8 mouse cellular contexts compared by ENCODE assay signal in genomic region chr19:56548230-56549032, GRCm38 (mm10). TPM values are rescaled to one million over a fixed set of nuclear protein-coding genes. Genes with fewer than 3 reads are reported as not detected.
DNase-seq lines count a peak whose midpoint lies in the region; ATAC-seq lines count a peak whose summit lies in the region.

TSS of gene Nhlrc2 (plus strand) at chr19:56548261.

- no peaks in the 10 kb centered on the region for H3K4me1 ChIP-seq in embryonic facial prominence, embryonic 11.5 days (ENCODE audit: control insufficient read depth, insufficient read depth, low read length)
- peaks cover 10% of the 10 kb centered on the region for H3K4me1 ChIP-seq in intestine, embryonic 16.5 days (ENCODE audit: control insufficient read depth, insufficient read depth, low read length)
- peaks cover 20% of the 10 kb centered on the region for H3K4me1 ChIP-seq in limb, embryonic 10.5 days
- H3K4me1 ChIP-seq in midbrain, embryonic 12.5 days, result peaks cover 15% of the 10 kb centered on the region

- DNase-seq in left cerebral cortex, adult 18-20 months (ENCODE audit: low spot score in 2 of 2), result peak; percentile 68 to 74
- no peak for DNase-seq in left cerebral cortex, adult 11 months (ENCODE audit: low spot score)
- DNase-seq in embryonic facial prominence, embryonic 11.5 days (ENCODE audit: low spot score), result peak; percentile 89
- peak; percentile 44 for DNase-seq in gonadal fat pad, adult 2 months (ENCODE audit: low read depth)
- peak; percentile 91 for DNase-seq in limb, embryonic 10.5 days (ENCODE audit: low spot score)
- peak; percentile 81 for DNase-seq in skeletal muscle tissue, adult 2 months (ENCODE audit: low read depth, low spot score)

- H3K4me3 ChIP-seq in embryonic facial prominence, embryonic 11.5 days (ENCODE audit: low read depth, low read length), result peak within 1 kb of the TSS; percentile 94
- H3K4me3 ChIP-seq in intestine, embryonic 16.5 days (ENCODE audit: low read length), result peak within 1 kb of the TSS; percentile 95
- peak within 1 kb of the TSS; percentile 95 for H3K4me3 ChIP-seq in limb, embryonic 10.5 days
- H3K4me3 ChIP-seq in midbrain, embryonic 12.5 days, result peak within 1 kb of the TSS; percentile 93

- peaks cover 4% of the 10 kb centered on the region; the same call in 1 of the 2 replicates for H3K36me3 ChIP-seq in embryonic facial prominence, embryonic 11.5 days (replicated peaks; ENCODE audit: control insufficient read depth, insufficient read depth, low read depth, low read length)
- H3K36me3 ChIP-seq in intestine, embryonic 16.5 days (ENCODE audit: control insufficient read depth, insufficient read depth, low read length), result peaks cover 9% of the 10 kb centered on the region
- H3K36me3 ChIP-seq in limb, embryonic 10.5 days, result peaks cover 38% of the 10 kb centered on the region
- peaks cover 34% of the 10 kb centered on the region for H3K36me3 ChIP-seq in midbrain, embryonic 12.5 days

- H3K9ac ChIP-seq in embryonic facial prominence, embryonic 11.5 days (replicated peaks; ENCODE audit: low read length), result peak within 1 kb of the TSS; percentile 95
- peak within 1 kb of the TSS; percentile 99 for H3K9ac ChIP-seq in intestine, embryonic 16.5 days (ENCODE audit: low read depth, low read length)
- H3K9ac ChIP-seq in midbrain, embryonic 12.5 days (replicated peaks), result peak within 1 kb of the TSS; percentile 95

- no peaks in the 10 kb centered on the region for H3K27me3 ChIP-seq in embryonic facial prominence, embryonic 11.5 days (ENCODE audit: control insufficient read depth, insufficient read depth, low read length)
- no peaks in the 10 kb centered on the region for H3K27me3 ChIP-seq in intestine, embryonic 16.5 days (replicated peaks; ENCODE audit: control insufficient read depth, insufficient read depth, low read length)
- no peaks in the 10 kb centered on the region for H3K27me3 ChIP-seq in limb, embryonic 10.5 days (ENCODE audit: low read depth, poor library complexity, severe bottlenecking)
- no peaks in the 10 kb centered on the region for H3K27me3 ChIP-seq in midbrain, embryonic 12.5 days

- H3K27ac ChIP-seq in embryonic facial prominence, embryonic 11.5 days (replicated peaks; ENCODE audit: low read depth, low read length), result peak within 1 kb of the TSS; percentile 97
- H3K27ac ChIP-seq in intestine, embryonic 16.5 days (ENCODE audit: low read length), result peak within 1 kb of the TSS; percentile 98
- peak within 1 kb of the TSS; percentile 99 for H3K27ac ChIP-seq in limb, embryonic 10.5 days
- peak within 1 kb of the TSS; percentile 96 for H3K27ac ChIP-seq in midbrain, embryonic 12.5 days (replicated peaks)

- WGBS in embryonic facial prominence, embryonic 11.5 days, result under 1% methylated on average over 69 of the region's 69 CpGs
- WGBS in intestine, embryonic 16.5 days, result under 1% methylated on average over 68 of the region's 69 CpGs
- under 1% methylated on average over 69 of the region's 69 CpGs for WGBS in limb, embryonic 10.5 days
- under 1% methylated on average over 68 of the region's 69 CpGs for WGBS in midbrain, embryonic 12.5 days

- no peaks in the 10 kb centered on the region for H3K9me3 ChIP-seq in embryonic facial prominence, embryonic 11.5 days (replicated peaks; ENCODE audit: control insufficient read depth, low read length)
- no peaks in the 10 kb centered on the region for H3K9me3 ChIP-seq in intestine, embryonic 16.5 days (ENCODE audit: control insufficient read depth, low read length)
- H3K9me3 ChIP-seq in limb, embryonic 10.5 days (replicated peaks), result no peaks in the 10 kb centered on the region
- H3K9me3 ChIP-seq in midbrain, embryonic 12.5 days, result no peaks in the 10 kb centered on the region

- H3K4me2 ChIP-seq in embryonic facial prominence, embryonic 11.5 days (ENCODE audit: low read depth, low read length), result peak within 1 kb of the TSS; percentile 44
- H3K4me2 ChIP-seq in intestine, embryonic 16.5 days (ENCODE audit: low read depth, low read length), result peak within 1 kb of the TSS; percentile 71
- peak within 1 kb of the TSS; percentile 78 for H3K4me2 ChIP-seq in midbrain, embryonic 12.5 days (replicated peaks)

- peak; percentile 86 for ATAC-seq in embryonic facial prominence, embryonic 11.5 days (replicated peaks; ENCODE audit: insufficient number of reproducible peaks, low FRiP score, low TSS enrichment, low read depth)
- ATAC-seq in intestine, embryonic 16.5 days, result peak; percentile 98
- ATAC-seq in midbrain, embryonic 12.5 days (ENCODE audit: low FRiP score, low read depth), result peak; percentile 85

RNA-seq across cellular contexts. Expression of gene Nhlrc2, which starts in this region (rescaled TPM):
- total RNA-seq in left cerebral cortex, adult 18-20 months (2021), result 10 to 100 TPM; 14.1 to 15.2 TPM
- 13.7 and 16.2 TPM in 2 replicates for polyA plus RNA-seq in embryonic facial prominence, embryonic 11.5 days (2014; fragmentation: Nextera tagmentation; extraction: Ambion mirVana)
- 10.0 and 10.3 TPM in 2 replicates for polyA plus RNA-seq in gonadal fat pad, adult 2 months (2012; rRNA removed)
- 13.4 and 14.9 TPM in 2 replicates for polyA plus RNA-seq in intestine, embryonic 16.5 days (2015; fragmentation: Nextera tagmentation; extraction: Ambion mirVana)
- 15.3 and 16.6 TPM in 2 replicates for polyA plus RNA-seq in limb, embryonic 10.5 days (2016; fragmentation: Nextera tagmentation; extraction: Ambion mirVana)
- polyA plus RNA-seq in midbrain, embryonic 12.5 days (2016; fragmentation: Nextera tagmentation; extraction: Ambion mirVana), result 15.5 and 17.0 TPM in 2 replicates
